Mouse (Mus musculus) olfactory bulb, adult 2 months (tissue): ENCODE measurements around the gene Vstm4.

ENCODE experiments used
- CTCF ChIP-seq: fragments of 200-500 bp; IDR thresholded peaks from 2 replicates; pipeline ENCODE4 v1.5.1; 2012; ENCODE audit warnings: low read depth, mild to moderate bottlenecking, low read length, moderate library complexity; ENCODE audit not compliant: insufficient read depth
- POLR2A ChIP-seq: fragments of 200-500 bp; IDR thresholded peaks from 2 replicates; pipeline ENCODE4 v1.6.1; 2012; ENCODE audit warnings: mild to moderate bottlenecking, low read depth, low read length, moderate library complexity; ENCODE audit not compliant: insufficient read depth

GRCm38 (mm10) chr14:32964742-32965141, 108.2 kb downstream of the Vstm4 start:
- TF ChIP-seq CTCF: no peak
- no peak for TF ChIP-seq POLR2A
